Mouse (Mus musculus) stomach, postnatal 0 days (tissue): Measurements from ENCODE around the gene Lcn2. TPM values are rescaled to one million over a fixed set of nuclear protein-coding genes. Genes with fewer than 3 reads are reported as not detected.

Experiments used
- ATAC-seq: fragments of 200-750 bp; cut with Nextera tagmentation; 2 replicates; pipeline ENCODE4 v1.8.0; 2017; ENCODE audit not compliant: low FRiP score, low TSS enrichment
- DNase-seq: peaks from one replicate; pipeline ENCODE4 v3.0.0-alpha.2; 2016; ENCODE audit warnings: low spot score
- H3K27ac ChIP-seq: fragments of 300-500 bp; sonication (generic); replicated peaks from 2 replicates; pipeline ENCODE4 v1.5.1; 2014; ENCODE audit warnings: mild to moderate bottlenecking, control low read depth
- H3K27me3 ChIP-seq: fragments of 300-500 bp; sonication (generic); 2 replicates; pipeline ENCODE4 v1.6.1; 2014; ENCODE audit warnings: low read length; ENCODE audit not compliant: control insufficient read depth, insufficient read depth
- H3K36me3 ChIP-seq: fragments of 300-500 bp; sonication (generic); 2 replicates; pipeline ENCODE4 v1.6.1; 2014; ENCODE audit warnings: low read length, mixed read lengths; ENCODE audit not compliant: control insufficient read depth, insufficient read depth
- H3K4me1 ChIP-seq: fragments of 300-500 bp; sonication (generic); replicated peaks from 2 replicates; pipeline ENCODE4 v1.6.1; 2014; ENCODE audit warnings: antibody characterized with exemption; ENCODE audit not compliant: control insufficient read depth, insufficient read depth
- H3K4me2 ChIP-seq: fragments of 300-500 bp; sonication (generic); replicated peaks from 2 replicates; pipeline ENCODE4 v1.6.1; 2014; ENCODE audit warnings: low read depth, mild to moderate bottlenecking, control low read depth, moderate library complexity
- H3K4me3 ChIP-seq: fragments of 300-500 bp; sonication (generic); 2 replicates; pipeline ENCODE4 v1.5.1; 2014; ENCODE audit warnings: low read depth, low read length, control low read depth
- H3K9ac ChIP-seq: fragments of 300-500 bp; sonication (generic); 2 replicates; pipeline ENCODE4 v1.6.1; 2014; ENCODE audit warnings: mild to moderate bottlenecking, low read length, control low read depth, mixed read lengths
- H3K9me3 ChIP-seq: fragments of 300-500 bp; sonication (generic); 2 replicates; pipeline ENCODE4 v1.6.1; 2016; ENCODE audit warnings: low read length; ENCODE audit not compliant: control insufficient read depth
- CTCF ChIP-seq: IDR thresholded peaks from 2 replicates; pipeline ENCODE4 v1.5.1; 2016; ENCODE audit warnings: antibody characterized with exemption, low read depth, mild to moderate bottlenecking, moderate library complexity
- EP300 ChIP-seq: optimal IDR thresholded peaks from 2 replicates; pipeline ENCODE3; 2016; ENCODE audit warnings: antibody characterized with exemption
- WGBS: fragments of 180-500 bp; shearing (Covaris S2); extraction: QIAGEN DNeasy Blood & Tissue Kit; methylation state at CpG from one replicate; pipeline ENCODE4 v1.1.7; 2014; 5-methylcytosine and 5-hydroxymethylcytosine counted together
- polyA plus RNA-seq: library from polyadenylated mRNA; unstranded; fragments of >200 nt; fragmentation: Nextera tagmentation; extraction: Ambion mirVana; gene quantifications from 2 replicates; pipeline ENCODE4 v1.2.1, GENCODE M21; 2015

Lcn2 gene
- polyA plus RNA-seq, 1 experiment from 2014 or later, result 1.8 TPM

DNA sequence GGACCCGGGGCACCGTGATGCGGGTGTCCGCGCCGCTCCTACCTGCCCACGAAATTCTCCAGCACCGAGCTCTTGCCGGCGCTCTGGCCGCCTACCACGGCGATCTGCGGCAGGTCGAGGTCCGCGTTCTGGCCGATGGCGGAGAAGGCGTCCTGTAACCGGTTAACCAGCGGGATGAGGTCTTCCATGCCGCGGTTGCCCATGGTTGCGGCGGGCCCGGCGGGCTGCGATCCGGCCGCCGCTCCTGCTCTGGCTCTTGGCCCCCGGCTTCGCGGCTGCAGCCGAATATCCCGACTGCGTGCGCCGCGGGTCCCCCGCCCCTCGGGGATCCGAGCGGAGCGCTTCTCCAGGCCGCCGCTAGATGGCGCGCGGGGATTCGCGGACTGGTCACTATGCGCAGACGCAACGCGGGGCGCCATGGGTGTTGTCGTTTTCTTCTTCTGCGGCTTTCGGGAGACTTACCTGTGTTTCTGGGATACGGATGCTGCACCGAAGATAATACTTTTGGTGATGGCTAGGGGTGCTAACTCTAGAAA, 35.0 kb downstream of the Lcn2 start, which contains the start of gene Dnm1:
TSS of gene Dnm1 (minus strand) at position 332 of the 536 bp plus-strand sequence.
- Histone ChIP-seq H3K4me1 (0 out of 2 replicates have a peak, but pooled peaks cover 3% of the 10 kb centered on the region), H3K9me3 (no peaks in the 10 kb centered on the region), H3K4me2 (peak within 1 kb of the TSS; percentile 96), H3K9ac (peak within 1 kb of the TSS; percentile 68), H3K27me3 (no peaks in the 10 kb centered on the region), H3K36me3 (no peaks in the 10 kb centered on the region; the same call in 1 of the 2 replicates), H3K27ac (peak within 1 kb of the TSS; percentile 45), H3K4me3 (peak within 1 kb of the TSS; percentile 64)
- ATAC-seq (peak; percentile 78), DNase-seq (peak; percentile 92)
- under 1% methylated on average over 60 of the region's 63 CpGs for WGBS
- TF ChIP-seq EP300, result no peak
- peak; percentile 92 for TF ChIP-seq CTCF

DNA sequence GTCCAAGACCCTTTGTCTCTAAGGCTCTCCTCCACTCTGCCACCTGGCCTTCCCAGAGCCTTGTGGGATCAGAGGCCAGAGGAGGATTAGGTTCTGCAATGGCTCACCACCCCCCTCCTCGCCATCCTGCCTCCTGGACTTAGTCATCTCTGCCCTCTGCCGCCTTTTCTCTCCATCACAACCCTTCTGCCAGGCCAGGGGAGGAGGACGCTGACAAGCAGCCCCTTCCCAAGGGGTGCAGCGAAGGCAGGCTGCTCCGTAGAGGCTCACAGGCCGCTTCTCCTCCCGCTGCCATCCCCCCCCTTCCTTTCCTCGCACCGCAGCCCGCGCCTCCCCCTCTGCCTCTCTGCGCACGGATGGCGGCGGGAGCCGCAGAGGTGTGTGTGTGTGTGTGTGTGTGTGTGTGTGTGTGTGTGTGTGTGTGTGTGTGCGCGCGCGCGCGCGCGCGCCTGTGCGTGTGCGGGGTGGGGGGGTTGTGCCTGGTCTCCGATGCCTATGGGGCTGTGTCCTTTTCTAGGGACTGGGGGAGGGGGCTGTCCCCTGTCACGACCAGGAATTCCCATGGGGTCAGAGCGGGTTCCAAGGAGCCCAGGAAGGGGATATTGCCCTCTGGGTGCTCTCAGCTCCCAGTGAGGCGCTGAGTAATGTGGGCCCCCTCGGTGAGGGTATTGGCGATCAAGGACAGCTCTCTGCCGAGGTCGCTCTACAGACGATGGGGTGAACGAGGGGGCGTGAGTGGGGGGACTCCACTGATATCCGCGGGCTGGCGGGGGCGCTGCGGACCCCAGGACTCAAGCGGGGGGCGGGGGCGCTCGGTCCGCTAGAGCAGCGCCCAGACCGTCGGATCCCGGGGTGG, 35.7 kb downstream of the Lcn2 start, which contains the start of gene Ciz1:
TSS of gene Ciz1 (plus strand) at position 177 of the 856 bp plus-strand sequence.
- H3K4me1 ChIP-seq, result 0 out of 2 replicates have a peak, but pooled peaks cover 3% of the 10 kb centered on the region
- ATAC-seq (peak; percentile 16; the same call in 1 of the 2 replicates), DNase-seq (peak; percentile 29)
- H3K36me3 ChIP-seq, result no peaks in the 10 kb centered on the region; the same call in 1 of the 2 replicates
- no peaks in the 10 kb centered on the region for H3K27me3 ChIP-seq
- peak within 1 kb of the TSS; percentile 68 for H3K9ac ChIP-seq
- under 1% methylated on average over 34 of the region's 52 CpGs for WGBS
- TF ChIP-seq CTCF (no peak), EP300 (no peak)
- H3K4me2 ChIP-seq, result peak within 1 kb of the TSS; percentile 96
- H3K9me3 ChIP-seq, result no peaks in the 10 kb centered on the region
- peak within 1 kb of the TSS; percentile 45 for H3K27ac ChIP-seq
- peak within 1 kb of the TSS; percentile 64 for H3K4me3 ChIP-seq

DNA sequence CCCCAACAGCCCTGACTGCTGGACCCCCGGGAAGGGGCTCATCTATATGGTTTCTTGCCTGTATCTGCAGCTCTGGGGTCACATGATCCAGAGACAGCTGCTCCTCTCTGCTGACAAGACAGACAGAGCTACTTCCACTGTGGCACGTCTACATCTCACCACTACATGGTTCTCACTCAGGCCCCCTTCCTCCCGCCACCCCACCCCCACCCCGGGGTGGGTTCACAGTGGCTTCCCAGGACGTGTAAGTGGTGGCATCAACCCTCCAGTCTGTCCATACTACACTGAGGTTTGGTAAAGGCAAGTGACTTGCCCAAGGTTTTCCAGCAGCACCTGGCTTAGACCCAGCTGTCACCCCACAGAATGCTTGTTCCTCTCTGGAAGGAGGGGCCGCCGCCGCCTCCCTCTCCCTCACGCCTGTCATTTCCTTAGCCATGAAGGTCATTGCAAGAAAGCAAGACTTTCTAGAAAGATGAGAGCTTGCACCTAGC, 36.5 kb downstream of the Lcn2 start:
- Histone ChIP-seq H3K36me3 (no peaks in the 10 kb centered on the region; the same call in 1 of the 2 replicates), H3K27me3 (no peaks in the 10 kb centered on the region), H3K9me3 (no peaks in the 10 kb centered on the region), H3K27ac (no peak overlapping the region), H3K4me2 (peak overlapping the region; percentile 96), H3K9ac (no peak overlapping the region), H3K4me1 (0 out of 2 replicates have a peak, but pooled peaks cover 3% of the 10 kb centered on the region), H3K4me3 (peak overlapping the region; percentile 64; the same call in 1 of the 2 replicates)
- no peak for DNase-seq
- TF ChIP-seq CTCF (no peak), EP300 (no peak)
- WGBS, result 53% methylated on average over 9 of the region's 9 CpGs
- no peak for ATAC-seq

- no peaks in the 10 kb centered on the region for H3K9me3 ChIP-seq
- H3K4me1 ChIP-seq, result 0 out of 2 replicates have a peak, but pooled peaks cover 3% of the 10 kb centered on the region
- WGBS, result 45% methylated on average over 13 of the region's 13 CpGs
- H3K4me3 ChIP-seq, result no peak overlapping the region
- no peaks in the 10 kb centered on the region for H3K27me3 ChIP-seq
- H3K9ac ChIP-seq, result no peak overlapping the region
- no peak for TF ChIP-seq EP300
- no peak for TF ChIP-seq CTCF
- H3K36me3 ChIP-seq, result no peaks in the 10 kb centered on the region; the same call in 1 of the 2 replicates
- ATAC-seq (no peak), DNase-seq (peak; percentile 14)
- no peak overlapping the region for H3K4me2 ChIP-seq
- H3K27ac ChIP-seq, result no peak overlapping the region
Observed at GRCm38 (mm10) chr2:32350471-32351051, 37.5 kb downstream of the Lcn2 start.

DNA sequence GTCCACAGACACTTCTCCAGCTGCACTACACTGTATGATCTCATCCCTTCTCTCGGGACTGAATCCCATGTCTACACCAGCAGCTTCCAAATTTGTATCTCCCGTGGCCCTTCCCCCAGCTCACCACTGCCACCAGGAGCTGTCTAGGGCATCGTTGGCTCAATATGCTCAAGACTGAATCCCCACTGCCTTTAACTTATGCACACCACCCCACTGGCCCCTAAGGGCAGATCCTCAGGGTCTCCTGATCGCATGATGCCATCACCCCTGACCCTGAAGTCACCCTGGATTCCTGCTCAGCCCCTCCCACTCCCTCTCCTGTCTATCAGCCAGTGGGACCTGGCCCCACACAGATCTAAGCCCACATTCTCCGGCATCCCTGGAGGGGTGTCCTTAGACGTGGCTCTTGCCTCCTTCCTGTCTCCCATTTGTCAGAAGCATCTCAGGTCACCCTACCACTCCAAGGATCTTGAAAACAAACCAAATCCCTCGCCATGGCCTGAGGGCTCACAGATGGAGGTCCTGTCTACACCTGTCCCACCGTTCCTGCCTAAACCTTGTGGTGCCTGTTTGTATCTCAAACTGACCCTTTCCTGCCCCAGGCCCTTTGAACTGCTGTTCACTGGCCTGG, 38.3 kb downstream of the Lcn2 start:
- ATAC-seq, result no peak

More for the DNA sequence above, 38.3 kb downstream of the Lcn2 start:
- WGBS, result 44% methylated on average over 8 of the region's 8 CpGs
- Histone ChIP-seq H3K27me3 (no peaks in the 10 kb centered on the region), H3K4me3 (no peak overlapping the region), H3K9me3 (no peaks in the 10 kb centered on the region), H3K4me2 (no peak overlapping the region), H3K36me3 (no peaks in the 10 kb centered on the region; the same call in 1 of the 2 replicates), H3K27ac (no peak overlapping the region), H3K4me1 (0 out of 2 replicates have a peak, but pooled peaks cover 3% of the 10 kb centered on the region), H3K9ac (no peak overlapping the region)
- no peak for TF ChIP-seq EP300
- TF ChIP-seq CTCF, result no peak
- DNase-seq, result no peak
